Mouse (Mus musculus): ENCODE measurements at regions not wholly inside any gene's neighbourhood (a gene's known extent, or its start where the extent isn't known, plus 50 kb on each side); places are given as distances from the start of the nearest gene placed in this dataset.

- no peak for TF ChIP-seq CTCF (IDR thresholded peaks at IDR 0.05; ENCODE audit: control insufficient read depth, insufficient read depth, insufficient replicate concordance, low read depth, low read length)
- TF ChIP-seq POLR2A (IDR thresholded peaks at IDR 0.05; ENCODE audit: control insufficient read depth, low read depth, low read length): no peak
These were observed 53.8 kb upstream of the Lrig3 start for GRCm38 (mm10) chr10:125912207-125912606.

All from testis, adult 2 months (tissue).